Mouse (Mus musculus) megakaryocyte, embryonic 14.5 days (primary cell): Measurements from ENCODE around the gene Crcp.

Source experiments
- FLI1 ChIP-seq: IDR thresholded peaks from 2 replicates; pipeline ENCODE4 v1.6.1; 2012; ENCODE audit warnings: low read length, inconsistent platforms, mixed read lengths
- GATA1 ChIP-seq: IDR thresholded peaks from 3 replicates; pipeline ENCODE4 v1.6.1; 2012; ENCODE audit warnings: mixed read lengths, low read length, inconsistent platforms, borderline replicate concordance

GRCm38 (mm10) chr5:130033869-130034268 lies 4.8 kb downstream of the Crcp start:
- TF ChIP-seq GATA1 (no peak), FLI1 (no peak)
